Mouse (Mus musculus) limb, embryonic 12.5 days (tissue): Measurements from ENCODE around the gene Susd2. TPM values are rescaled to one million over a fixed set of nuclear protein-coding genes. Genes with fewer than 3 reads are reported as not detected.

ENCODE experiments used
- ATAC-seq: fragments of 200-750 bp; cut with Nextera tagmentation; 2 replicates; pipeline ENCODE4 v1.8.0; 2017; ENCODE audit warnings: low read depth, moderate TSS enrichment; ENCODE audit not compliant: insufficient number of reproducible peaks, insufficient read depth, low FRiP score, low TSS enrichment
- H3K27ac ChIP-seq: fragments of 300-500 bp; sonication (generic); 2 replicates; pipeline ENCODE4 v1.5.1; 2016; ENCODE audit warnings: mild to moderate bottlenecking, moderate library complexity
- H3K27me3 ChIP-seq: fragments of 300-500 bp; sonication (generic); 2 replicates; pipeline ENCODE4 v1.6.1; 2016; ENCODE audit warnings: mild to moderate bottlenecking, moderate library complexity
- H3K36me3 ChIP-seq: fragments of 300-500 bp; sonication (generic); 2 replicates; pipeline ENCODE4 v1.6.1; 2016; ENCODE audit warnings: mild to moderate bottlenecking, moderate library complexity
- H3K4me1 ChIP-seq: fragments of 300-500 bp; sonication (generic); replicated peaks from 2 replicates; pipeline ENCODE4 v1.6.1; 2016
- H3K4me2 ChIP-seq: fragments of 300-500 bp; sonication (generic); 2 replicates; pipeline ENCODE4 v1.6.1; 2016; ENCODE audit warnings: mild to moderate bottlenecking, moderate library complexity
- H3K4me3 ChIP-seq: fragments of 300-500 bp; sonication (generic); replicated peaks from 2 replicates; pipeline ENCODE4 v1.5.1; 2016; ENCODE audit warnings: mild to moderate bottlenecking
- H3K9ac ChIP-seq: fragments of 300-500 bp; sonication (generic); replicated peaks from 2 replicates; pipeline ENCODE4 v1.6.1; 2016; ENCODE audit warnings: mild to moderate bottlenecking, moderate library complexity
- H3K9me3 ChIP-seq: fragments of 300-500 bp; sonication (generic); 2 replicates; pipeline ENCODE4 v1.6.1; 2016; ENCODE audit warnings: mild to moderate bottlenecking, moderate library complexity
- WGBS: fragments of 180-500 bp; shearing (Covaris S2); methylation state at CpG from one replicate; pipeline ENCODE4 v1.1.7; 2016; 5-methylcytosine and 5-hydroxymethylcytosine counted together
- polyA plus RNA-seq: library from polyadenylated mRNA; unstranded; fragments of >200 nt; fragmentation: Nextera tagmentation; extraction: Ambion mirVana; gene quantifications from 2 replicates; pipeline ENCODE4 v1.2.1, GENCODE M21; 2016

The Susd2 gene
- polyA plus RNA-seq, 1 experiment from 2014 or later = 1.5 TPM

- Histone ChIP-seq H3K4me3 (no peak overlapping the region), H3K9me3 (no peaks in the 10 kb centered on the region; the same call in 1 of the 2 replicates), H3K4me1 (no peaks in the 10 kb centered on the region), H3K27ac (no peak overlapping the region), H3K36me3 (no peaks in the 10 kb centered on the region), H3K4me2 (no peak overlapping the region), H3K9ac (no peak overlapping the region), H3K27me3 (no peaks in the 10 kb centered on the region)
- ATAC-seq = no peak
- 58% methylated on average over 6 of the region's 6 CpGs for WGBS
These were observed 17.9 kb downstream of the Susd2 start for GRCm38 (mm10) chr10:75625920-75626319.

GRCm38 (mm10) chr10:75620818-75621217, 23.0 kb downstream of the Susd2 start:
- Histone ChIP-seq H3K9ac (no peak overlapping the region), H3K4me3 (no peak overlapping the region), H3K4me1 (no peaks in the 10 kb centered on the region), H3K9me3 (no peaks in the 10 kb centered on the region; the same call in 1 of the 2 replicates), H3K36me3 (no peaks in the 10 kb centered on the region), H3K27ac (no peak overlapping the region), H3K4me2 (no peak overlapping the region), H3K27me3 (no peaks in the 10 kb centered on the region)
- no peak for ATAC-seq
- 57% methylated on average over 3 of the region's 3 CpGs for WGBS

GRCm38 (mm10) chr10:75616044-75616443, 27.8 kb downstream of the Susd2 start:
- Histone ChIP-seq H3K27ac (no peak overlapping the region), H3K36me3 (no peaks in the 10 kb centered on the region), H3K27me3 (no peaks in the 10 kb centered on the region), H3K9ac (no peak overlapping the region), H3K9me3 (no peaks in the 10 kb centered on the region), H3K4me2 (no peak overlapping the region), H3K4me3 (no peak overlapping the region), H3K4me1 (no peaks in the 10 kb centered on the region)
- 88% methylated on average over 4 of the region's 4 CpGs for WGBS
- ATAC-seq = no peak

- Histone ChIP-seq H3K4me3 (no peak overlapping the region), H3K4me2 (no peak overlapping the region), H3K9ac (no peak overlapping the region), H3K4me1 (peaks cover 3% of the 10 kb centered on the region; the same call in 1 of the 2 replicates), H3K9me3 (no peaks in the 10 kb centered on the region), H3K36me3 (no peaks in the 10 kb centered on the region), H3K27me3 (no peaks in the 10 kb centered on the region), H3K27ac (no peak overlapping the region)
- 49% methylated on average over 7 of the region's 7 CpGs for WGBS
- no peak for ATAC-seq
These were observed 33.3 kb downstream of the Susd2 start for GRCm38 (mm10) chr10:75610486-75610885.

- no peak overlapping the region for H3K27ac ChIP-seq
- ATAC-seq = no peak
- H3K4me2 ChIP-seq = no peak overlapping the region
- no peaks in the 10 kb centered on the region for H3K27me3 ChIP-seq
- H3K9me3 ChIP-seq = no peaks in the 10 kb centered on the region
- WGBS = 91% methylated on average over 11 of the region's 11 CpGs
- H3K4me1 ChIP-seq = peaks cover 3% of the 10 kb centered on the region; the same call in 1 of the 2 replicates
- no peak overlapping the region for H3K9ac ChIP-seq
- no peak overlapping the region for H3K4me3 ChIP-seq
- no peaks in the 10 kb centered on the region for H3K36me3 ChIP-seq
These were observed 34.8 kb downstream of the Susd2 start for GRCm38 (mm10) chr10:75608975-75609374.

GRCm38 (mm10) chr10:75607253-75607652, 36.6 kb downstream of the Susd2 start:
- Histone ChIP-seq H3K9ac (no peak overlapping the region), H3K4me3 (no peak overlapping the region), H3K36me3 (no peaks in the 10 kb centered on the region), H3K4me2 (no peak overlapping the region), H3K27me3 (no peaks in the 10 kb centered on the region), H3K9me3 (no peaks in the 10 kb centered on the region), H3K27ac (no peak overlapping the region), H3K4me1 (peaks cover 3% of the 10 kb centered on the region; the same call in 1 of the 2 replicates)
- WGBS = 89% methylated on average over 4 of the region's 4 CpGs
- no peak for ATAC-seq

GRCm38 (mm10) chr10:75605162-75605846, 38.5 kb downstream of the Susd2 start:
- no peaks in the 10 kb centered on the region for H3K27me3 ChIP-seq
- H3K4me1 ChIP-seq = peaks cover 2% of the 10 kb centered on the region; the same call in 1 of the 2 replicates
- H3K4me3 ChIP-seq = no peak overlapping the region
- H3K27ac ChIP-seq = no peak overlapping the region
- ATAC-seq = no peak
- H3K9me3 ChIP-seq = no peaks in the 10 kb centered on the region
- 39% methylated on average over 11 of the region's 11 CpGs for WGBS
- H3K36me3 ChIP-seq = no peaks in the 10 kb centered on the region
- H3K4me2 ChIP-seq = no peak overlapping the region
- H3K9ac ChIP-seq = no peak overlapping the region

GRCm38 (mm10) chr10:75600189-75600730, 43.5 kb downstream of the Susd2 start:
- WGBS = 85% methylated on average over 7 of the region's 7 CpGs
- no peak overlapping the region for H3K9ac ChIP-seq
- H3K4me1 ChIP-seq = no peaks in the 10 kb centered on the region
- H3K4me2 ChIP-seq = no peak overlapping the region
- H3K27ac ChIP-seq = no peak overlapping the region
- ATAC-seq = no peak
- no peaks in the 10 kb centered on the region for H3K36me3 ChIP-seq
- no peaks in the 10 kb centered on the region for H3K27me3 ChIP-seq
- peaks cover 13% of the 10 kb centered on the region; the same call in 1 of the 2 replicates for H3K9me3 ChIP-seq
- H3K4me3 ChIP-seq = no peak overlapping the region

GRCm38 (mm10) chr10:75595981-75596380, 47.8 kb downstream of the Susd2 start:
- H3K27me3 ChIP-seq = no peaks in the 10 kb centered on the region

GRCm38 (mm10) chr10:75592585-75592984, 51.2 kb downstream of the Susd2 start:
- WGBS = 76% methylated on average over 7 of the region's 7 CpGs
- Histone ChIP-seq H3K4me3 (no peak overlapping the region), H3K9ac (no peak overlapping the region), H3K4me1 (peaks cover 14% of the 10 kb centered on the region), H3K27ac (no peak overlapping the region), H3K27me3 (no peaks in the 10 kb centered on the region), H3K4me2 (no peak overlapping the region), H3K36me3 (no peaks in the 10 kb centered on the region), H3K9me3 (peaks cover 10% of the 10 kb centered on the region; the same call in 1 of the 2 replicates)
- no peak for ATAC-seq

More at GRCm38 (mm10) chr10:75595981-75596380, 47.8 kb downstream of the Susd2 start:
- H3K27ac ChIP-seq = no peak overlapping the region
- peaks cover 13% of the 10 kb centered on the region; the same call in 1 of the 2 replicates for H3K9me3 ChIP-seq
- no peak for ATAC-seq
- H3K4me3 ChIP-seq = no peak overlapping the region
- WGBS = 82% methylated on average over 8 of the region's 8 CpGs
- H3K36me3 ChIP-seq = no peaks in the 10 kb centered on the region
- H3K9ac ChIP-seq = no peak overlapping the region
- no peaks in the 10 kb centered on the region for H3K4me1 ChIP-seq
- H3K4me2 ChIP-seq = no peak overlapping the region

GRCm38 (mm10) chr10:75591211-75591894, 52.5 kb downstream of the Susd2 start:
- H3K36me3 ChIP-seq = no peaks in the 10 kb centered on the region
- H3K9me3 ChIP-seq = no peaks in the 10 kb centered on the region
- no peak overlapping the region for H3K27ac ChIP-seq
- no peak overlapping the region for H3K4me2 ChIP-seq
- no peak for ATAC-seq
- H3K27me3 ChIP-seq = no peaks in the 10 kb centered on the region
- 84% methylated on average over 12 of the region's 12 CpGs for WGBS
- peaks cover 14% of the 10 kb centered on the region for H3K4me1 ChIP-seq
- H3K4me3 ChIP-seq = no peak overlapping the region
- H3K9ac ChIP-seq = no peak overlapping the region
